Mouse (Mus musculus) brain, embryonic 14.5 days (tissue): ENCODE measurements at regions not wholly inside any gene's neighbourhood (a gene's known extent, or its start where the extent isn't known, plus 50 kb on each side); places are given as distances from the start of the nearest gene placed in this dataset.

Source experiments
- CTCF ChIP-seq: fragments of 200-500 bp; IDR thresholded peaks from 2 replicates; pipeline ENCODE4 v1.5.1; 2012; ENCODE audit warnings: inconsistent platforms, mild to moderate bottlenecking, moderate library complexity, borderline replicate concordance; ENCODE audit not compliant: insufficient read depth, insufficient read length; ENCODE audit errors: extremely low read depth
- POLR2A ChIP-seq: fragments of 200-500 bp; IDR thresholded peaks from 2 replicates; pipeline ENCODE4 v1.6.1; 2012; ENCODE audit warnings: mild to moderate bottlenecking, inconsistent platforms, borderline replicate concordance; ENCODE audit not compliant: poor library complexity, insufficient read depth, insufficient read length, severe bottlenecking; ENCODE audit errors: extremely low read depth

- no peak for TF ChIP-seq CTCF
- no peak for TF ChIP-seq POLR2A
These were observed 118.4 kb upstream of the Lhcgr start for GRCm38 (mm10) chr17:88910144-88910543.
